Mouse (Mus musculus) brain, embryonic 18.5 days (tissue): Measurements from ENCODE around the gene Coro7.
"Not testable (repeated sequence)": the region's sequence is repeated elsewhere in the genome, so short reads cannot be mapped to it uniquely, and the experiment has no call there.

Source experiments
- DNase-seq: peaks from one replicate; pipeline ENCODE4 v3.0.0-alpha.2; 2012; ENCODE audit warnings: low read depth, low spot score

Gene Coro7

GRCm38 (mm10) chr16:4595527-4595963 lies 84.0 kb downstream of the Coro7 start:
- no peak for DNase-seq

GRCm38 (mm10) chr16:4594814-4595526 lies 84.6 kb downstream of the Coro7 start:
- DNase-seq, result no peak

DNA sequence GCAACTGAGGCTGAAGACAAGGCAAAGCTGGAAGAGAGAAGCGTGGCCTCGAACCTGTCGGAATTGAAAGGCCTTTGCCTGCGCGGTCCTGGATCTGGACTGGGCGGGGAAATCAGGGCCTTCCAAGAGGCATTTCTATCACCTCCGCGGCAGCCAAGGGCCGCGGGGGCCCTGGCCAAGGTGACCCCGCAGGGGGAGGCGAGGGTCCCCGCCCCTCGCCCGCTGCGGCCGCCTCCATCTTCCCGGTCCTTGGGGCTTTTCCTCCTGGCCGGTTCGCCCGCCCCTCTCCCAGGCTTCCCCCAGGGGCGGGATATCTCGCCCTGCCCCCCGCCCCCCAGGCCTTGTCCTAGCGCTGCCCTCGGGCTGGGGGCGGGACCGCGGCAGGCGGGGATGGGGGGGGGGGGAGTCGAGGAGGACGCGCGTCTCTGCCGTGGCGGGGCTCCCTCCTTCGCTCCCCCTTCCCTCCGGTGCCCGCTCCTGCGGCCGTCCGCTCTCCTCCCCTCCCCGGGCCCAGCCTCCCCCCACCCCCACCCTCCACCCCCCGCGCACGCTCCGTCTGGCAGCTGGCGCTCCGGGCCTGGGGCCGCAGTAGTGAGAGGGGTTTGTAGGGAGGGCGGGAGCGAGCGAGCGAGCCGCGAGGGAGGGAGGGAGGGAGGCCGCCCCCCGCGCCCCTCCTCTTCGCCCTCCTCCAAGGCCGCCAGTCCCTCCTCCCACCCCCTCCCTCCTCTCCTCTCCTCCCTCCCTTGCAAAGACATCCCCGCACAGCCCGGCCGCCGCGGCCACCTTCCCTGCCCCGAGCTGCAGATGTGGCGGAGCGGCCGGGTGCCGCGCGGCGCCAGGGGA lies 85.4 kb downstream of the Coro7 start, which contains the start of gene Glis2:
Gene Glis2, plus strand, starts transcription at position 743 of the 843 bp plus-strand sequence.
- peak; percentile 76 for DNase-seq

DNA sequence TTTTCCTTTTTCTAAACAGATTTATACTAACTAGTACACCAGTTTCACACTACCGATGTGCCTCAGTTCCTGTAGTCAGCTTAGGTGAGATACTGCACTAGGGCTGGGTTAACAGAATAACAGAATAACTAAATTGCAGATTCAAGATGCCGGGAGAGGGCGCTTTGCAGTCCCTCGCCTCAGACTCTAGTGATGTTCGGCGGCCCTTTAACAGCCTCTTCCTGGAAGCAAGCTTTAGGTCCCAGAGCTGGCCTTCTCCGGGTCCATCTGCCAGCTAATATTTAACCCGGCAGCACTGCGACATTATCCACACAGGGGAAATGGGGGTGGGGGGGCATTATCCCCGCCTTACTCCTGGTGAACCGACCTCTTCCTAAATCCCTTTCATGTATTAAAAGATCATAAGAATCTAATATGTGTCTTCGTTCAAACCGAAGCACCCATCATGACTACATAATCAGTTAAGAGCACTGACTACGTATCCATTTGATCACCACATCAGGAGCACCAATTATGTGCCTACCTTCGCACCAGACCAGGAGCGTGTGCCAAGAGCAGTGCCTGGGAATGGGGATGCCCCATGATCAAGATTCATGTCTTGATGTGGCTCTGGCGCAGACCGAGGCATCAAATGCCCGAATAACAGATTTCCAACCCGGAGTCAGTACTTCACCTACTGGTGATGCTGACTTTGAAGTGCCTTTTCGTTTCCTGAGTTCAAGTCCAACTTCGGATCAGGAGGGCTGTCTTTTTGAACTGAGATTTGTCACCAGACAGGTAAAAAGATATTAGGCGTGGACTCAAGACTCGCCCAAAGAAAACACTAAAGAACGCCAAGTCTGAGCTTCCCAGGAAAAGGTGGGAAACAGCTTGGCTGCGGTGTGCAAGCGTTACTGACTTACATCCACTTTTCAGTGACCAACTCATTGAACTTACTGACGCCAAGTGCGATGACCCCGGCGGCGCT lies 86.4 kb downstream of the Coro7 start:
- no peak for DNase-seq

DNA sequence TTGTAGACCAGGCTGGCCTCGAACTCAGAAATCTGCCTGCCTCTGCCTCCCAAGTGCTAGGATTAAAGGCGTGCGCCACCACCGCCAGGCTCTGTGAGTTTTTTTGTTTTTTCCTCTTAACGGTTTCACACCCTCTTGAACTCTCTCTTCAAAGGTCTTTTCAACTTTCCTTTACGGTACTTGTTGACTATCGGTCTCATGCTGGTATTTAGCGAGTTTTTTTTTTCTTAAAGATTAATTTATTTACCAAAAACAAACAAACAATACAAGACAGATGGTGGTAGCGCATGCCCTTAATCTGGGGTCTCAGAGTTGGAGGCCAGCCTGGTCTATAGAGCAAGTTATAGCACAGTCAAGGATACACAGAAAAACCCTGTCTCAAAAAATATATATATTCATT lies 89.3 kb downstream of the Coro7 start:
- no peak for DNase-seq

DNA sequence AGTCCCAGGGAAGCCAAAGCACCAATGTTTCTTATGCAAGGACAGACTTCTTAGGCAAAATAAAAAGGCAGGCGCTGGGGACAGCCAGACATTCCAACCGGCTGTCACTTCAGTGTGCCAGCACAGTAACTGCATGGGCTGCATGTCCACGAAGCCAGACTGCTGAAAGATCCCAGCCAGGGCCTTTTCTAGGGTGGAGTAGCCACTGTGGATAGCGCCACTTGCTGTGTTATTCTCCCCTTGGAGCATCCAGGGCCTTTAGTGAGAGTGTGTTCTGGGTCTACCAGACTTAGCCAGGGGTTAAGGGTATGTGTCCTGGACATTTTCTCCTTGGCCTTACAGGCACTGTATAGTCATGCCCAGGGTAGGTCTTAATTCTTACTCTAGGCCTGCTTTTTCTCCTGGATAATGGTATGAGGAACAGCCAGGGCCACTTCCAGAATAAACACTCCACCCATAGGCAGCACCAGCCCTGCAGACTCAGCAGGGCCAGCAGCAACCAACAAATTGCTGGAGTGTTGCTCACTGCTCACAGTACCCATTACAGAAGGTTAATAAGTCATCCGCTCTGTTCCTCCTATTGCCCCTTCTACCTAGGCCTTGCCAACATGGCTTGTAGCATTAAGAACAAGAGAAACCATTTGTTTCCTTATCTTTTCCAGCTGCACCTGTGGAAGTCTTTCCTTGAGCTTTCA lies 91.9 kb downstream of the Coro7 start:
- DNase-seq, result no peak

GRCm38 (mm10) chr16:4586531-4587123 lies 93.0 kb downstream of the Coro7 start:
- DNase-seq, result peak; percentile 69

DNA sequence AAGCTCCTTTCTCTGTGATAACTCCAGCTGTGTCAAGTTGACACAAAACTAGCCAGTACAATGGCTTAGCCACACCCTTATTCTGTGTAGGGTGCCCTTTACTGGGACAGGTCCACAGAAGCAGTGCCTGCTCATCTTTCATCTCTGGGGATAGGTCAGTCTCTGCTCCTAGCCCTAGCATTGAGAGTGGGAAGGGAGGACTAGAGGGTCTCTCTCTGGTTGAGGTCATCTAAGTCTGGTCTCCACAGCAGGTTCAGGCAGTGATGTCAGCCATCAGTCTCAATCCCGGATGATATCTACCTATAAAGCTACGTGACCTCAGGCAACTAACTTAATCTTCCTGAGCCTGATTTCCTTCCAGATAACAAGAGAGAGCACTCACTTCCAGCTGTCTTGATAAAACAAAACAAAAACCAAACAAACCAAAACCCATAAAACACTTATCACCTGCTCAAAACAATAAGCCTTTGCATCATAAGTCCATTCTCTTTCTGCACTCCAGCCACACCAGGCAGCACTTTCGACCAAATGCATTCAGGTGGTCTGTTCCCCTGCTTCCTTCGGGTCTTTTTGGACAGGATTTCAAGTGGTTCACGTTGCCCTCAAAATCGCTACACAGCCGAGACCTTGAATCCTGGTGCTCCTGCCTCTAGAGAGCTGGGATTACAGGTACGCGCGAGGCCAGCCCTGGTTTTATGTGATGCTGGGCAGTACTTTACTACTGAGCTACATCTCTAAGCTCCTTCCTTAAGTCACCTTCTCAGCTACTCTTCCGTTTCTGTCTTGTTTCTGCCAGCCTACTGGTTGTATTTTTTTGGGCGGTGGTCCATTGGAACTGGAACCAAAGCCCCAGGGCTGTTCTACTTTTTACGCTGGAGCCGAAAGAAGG lies 93.7 kb downstream of the Coro7 start:
- no peak for DNase-seq

- DNase-seq, result no peak
These were observed 95.1 kb downstream of the Coro7 start for GRCm38 (mm10) chr16:4584438-4584837.

GRCm38 (mm10) chr16:4583807-4584206 lies 95.8 kb downstream of the Coro7 start:
- no peak for DNase-seq

GRCm38 (mm10) chr16:4581179-4581578 lies 98.4 kb downstream of the Coro7 start:
- not testable (repeated sequence) for DNase-seq

GRCm38 (mm10) chr16:4578630-4579029 lies 100.9 kb downstream of the Coro7 start:
- no peak for DNase-seq

DNA sequence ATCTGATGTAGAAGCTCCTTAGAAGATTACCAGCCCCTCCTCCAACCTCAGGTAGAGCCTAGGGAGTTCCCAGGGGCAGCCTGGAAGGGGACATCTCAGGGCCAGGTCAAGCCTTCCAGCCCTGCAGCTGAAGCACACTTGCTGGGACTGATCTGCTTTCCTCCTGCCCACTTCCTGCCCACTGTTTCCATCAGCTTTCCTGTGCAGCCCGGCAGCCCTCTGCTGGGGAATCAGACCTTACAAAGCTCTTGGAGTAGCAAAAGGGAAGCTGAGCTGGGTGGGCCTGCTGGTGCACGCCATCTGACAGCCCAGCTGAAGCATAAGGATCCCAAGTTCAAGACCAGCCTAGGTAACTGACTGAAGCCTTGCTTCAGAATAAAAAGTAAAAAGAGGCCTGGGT lies 102.7 kb downstream of the Coro7 start:
- DNase-seq, result no peak
